Mouse (Mus musculus): ENCODE measurements around the gene Plekhg4. TPM values are rescaled to one million over a fixed set of nuclear protein-coding genes. Genes with fewer than 3 reads are reported as not detected.
A peak's percentile ranks its signal among the peaks of the same experiment; 100 is the strongest.

Gene Plekhg4
- polyA plus RNA-seq, 1 experiment from 2014 or later = 0.68 TPM

DNA sequence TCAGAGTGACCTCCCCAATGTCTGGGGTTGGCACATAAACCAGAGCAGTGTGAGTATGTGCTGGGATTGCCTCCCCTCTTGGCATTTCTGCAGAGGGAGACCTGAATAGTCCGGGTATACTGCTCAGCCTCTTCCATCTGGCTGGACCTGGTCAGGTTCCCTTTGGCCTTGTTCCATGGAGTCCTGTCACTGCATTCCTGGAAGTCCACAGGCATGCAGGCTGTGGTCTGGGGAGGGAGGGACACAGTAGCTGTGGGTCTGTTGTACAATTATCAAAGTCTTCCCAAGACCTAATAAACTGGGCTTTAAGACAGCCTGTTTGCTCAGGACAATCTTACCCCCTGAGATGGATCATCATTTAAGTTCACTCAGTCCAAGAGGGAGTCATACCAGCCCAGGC, 14.1 kb downstream of the Plekhg4 start:
- Histone ChIP-seq H3K9me3 (no peaks in the 10 kb centered on the region), H3K27me3 (no peaks in the 10 kb centered on the region), H3K9ac (replicated peaks) (no peak overlapping the region), H3K27ac (replicated peaks) (no peak overlapping the region), H3K4me3 (no peak overlapping the region), H3K4me2 (replicated peaks) (no peak overlapping the region), H3K4me1 (no peaks in the 10 kb centered on the region), H3K36me3 (no peaks in the 10 kb centered on the region)
- no peak for ATAC-seq (ENCODE audit: low FRiP score, low read depth)
- WGBS = 65% methylated on average over 1 of the region's 1 CpGs

DNA sequence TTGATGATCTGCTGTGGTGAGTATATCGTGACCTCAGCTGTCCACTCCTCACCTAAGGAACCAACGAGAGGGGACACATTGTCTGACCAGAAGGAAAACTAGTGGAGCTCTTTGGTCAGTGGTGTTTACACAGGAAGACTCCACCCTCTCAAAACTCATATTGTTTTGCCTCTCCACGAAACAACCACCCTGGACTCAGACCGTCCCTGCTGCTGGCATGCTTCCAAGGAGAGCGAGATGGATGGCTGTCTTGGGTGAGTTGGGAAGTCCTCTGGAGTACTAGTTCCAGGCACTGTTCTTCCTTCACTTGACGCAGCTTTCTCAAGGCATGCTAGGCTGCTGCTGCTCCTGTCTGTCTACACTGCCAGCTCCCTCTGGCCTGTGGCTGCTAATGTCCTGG, 16.0 kb downstream of the Plekhg4 start:
- 90% methylated on average over 6 of the region's 6 CpGs for WGBS
- Histone ChIP-seq H3K27me3 (no peaks in the 10 kb centered on the region), H3K27ac (replicated peaks) (no peak overlapping the region), H3K4me1 (no peaks in the 10 kb centered on the region), H3K36me3 (no peaks in the 10 kb centered on the region), H3K9ac (replicated peaks) (no peak overlapping the region), H3K4me3 (no peak overlapping the region), H3K9me3 (no peaks in the 10 kb centered on the region), H3K4me2 (replicated peaks) (no peak overlapping the region)
- ATAC-seq (ENCODE audit: low FRiP score, low read depth) = no peak

DNA sequence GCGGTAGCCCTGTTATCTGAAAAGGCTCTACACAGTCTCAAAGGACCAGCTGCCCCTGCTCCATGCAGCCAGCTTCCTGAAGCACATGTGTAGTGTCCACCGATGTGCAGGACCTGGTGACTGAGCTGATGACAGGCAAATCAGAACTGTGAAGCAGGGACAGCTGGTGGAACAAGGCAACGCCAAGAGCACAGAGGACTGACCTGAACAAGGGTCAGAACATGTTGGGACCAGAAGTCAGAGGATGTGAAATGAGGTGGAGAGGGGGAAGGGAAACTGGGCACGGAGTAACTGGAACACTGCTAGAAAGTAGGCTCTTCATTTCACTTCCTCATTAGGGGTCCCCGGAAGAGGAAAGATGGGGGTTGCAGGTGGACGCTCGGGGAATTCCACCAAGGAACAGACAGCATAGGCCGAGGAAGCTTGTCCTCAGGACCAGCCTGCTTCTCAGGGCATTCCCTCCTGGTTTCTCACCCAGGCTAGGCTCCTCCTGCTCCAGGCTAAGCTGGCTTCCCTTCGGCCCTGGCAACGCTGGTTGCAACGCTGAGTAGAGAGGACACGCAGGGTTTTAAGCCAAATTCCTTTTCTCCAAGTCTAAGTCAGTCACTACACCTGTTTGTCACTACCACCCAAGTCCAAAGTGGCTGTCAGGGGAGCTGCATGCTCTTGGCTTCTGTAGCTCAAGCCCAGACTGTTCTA, 20.2 kb downstream of the Plekhg4 start:
- H3K4me1 ChIP-seq = no peaks in the 10 kb centered on the region
- no peak overlapping the region for H3K4me3 ChIP-seq
- H3K27me3 ChIP-seq = peaks cover 4% of the 10 kb centered on the region; the same call in 1 of the 2 replicates
- no peaks in the 10 kb centered on the region for H3K9me3 ChIP-seq
- no peak overlapping the region for H3K27ac ChIP-seq (replicated peaks)
- no peaks in the 10 kb centered on the region for H3K36me3 ChIP-seq
- H3K9ac ChIP-seq (replicated peaks) = no peak overlapping the region
- 90% methylated on average over 12 of the region's 12 CpGs for WGBS
- ATAC-seq (ENCODE audit: low FRiP score, low read depth) = no peak
- no peak overlapping the region for H3K4me2 ChIP-seq (replicated peaks)

DNA sequence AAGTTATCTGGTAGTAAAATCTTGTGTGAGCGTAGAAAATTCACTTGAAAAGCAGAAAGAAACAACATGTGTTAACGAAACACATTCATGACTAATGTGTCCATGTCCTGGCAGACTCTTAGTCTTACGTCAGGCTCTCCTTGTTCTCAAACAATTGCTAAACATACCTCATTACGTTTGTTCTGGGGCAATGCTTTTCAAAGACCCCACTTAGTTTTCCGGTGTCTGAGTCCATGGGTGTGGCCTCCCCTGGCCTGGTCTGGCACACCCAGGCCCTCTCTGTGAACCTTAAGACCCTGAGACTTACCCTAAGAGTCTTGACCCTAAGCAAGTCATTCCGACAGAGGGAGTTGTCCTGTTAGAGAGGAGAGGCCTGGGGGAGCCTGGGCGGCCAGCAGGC, 20.8 kb downstream of the Plekhg4 start:
- 67% methylated on average over 7 of the region's 7 CpGs for WGBS
- ATAC-seq (ENCODE audit: low FRiP score, low read depth) = no peak
- Histone ChIP-seq H3K4me1 (no peaks in the 10 kb centered on the region), H3K9ac (replicated peaks) (no peak overlapping the region), H3K4me2 (replicated peaks) (no peak overlapping the region), H3K27ac (replicated peaks) (no peak overlapping the region), H3K36me3 (no peaks in the 10 kb centered on the region), H3K9me3 (no peaks in the 10 kb centered on the region), H3K4me3 (no peak overlapping the region), H3K27me3 (peaks cover 6% of the 10 kb centered on the region; the same call in 1 of the 2 replicates)

DNA sequence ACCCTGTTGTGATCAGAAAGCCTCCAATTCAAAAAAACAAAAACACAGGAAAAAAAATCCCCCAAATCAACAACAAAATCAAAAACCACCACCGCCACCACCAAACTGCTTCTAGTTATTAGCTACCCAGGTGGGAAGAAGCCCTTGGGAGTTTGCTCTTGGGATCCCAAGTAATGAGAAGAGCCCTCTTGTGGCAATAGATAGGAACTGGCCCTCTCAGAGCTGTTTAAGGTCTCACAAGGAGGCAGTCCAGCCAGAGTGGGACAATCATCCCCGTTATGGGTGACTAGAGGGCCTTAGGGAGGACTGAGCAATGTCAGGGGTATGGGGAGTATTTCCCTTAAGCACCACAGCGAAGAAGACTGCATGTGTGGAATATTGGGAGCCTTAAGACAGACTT, 24.7 kb downstream of the Plekhg4 start:
- 31% methylated on average over 3 of the region's 3 CpGs for WGBS
- peaks cover 10% of the 10 kb centered on the region; the same call in 1 of the 2 replicates for H3K27me3 ChIP-seq
- H3K27ac ChIP-seq (replicated peaks) = no peak overlapping the region
- no peak for ATAC-seq (ENCODE audit: low FRiP score, low read depth)
- H3K9ac ChIP-seq (replicated peaks) = no peak overlapping the region
- no peak overlapping the region for H3K4me2 ChIP-seq (replicated peaks)
- H3K9me3 ChIP-seq = no peaks in the 10 kb centered on the region
- H3K36me3 ChIP-seq = no peaks in the 10 kb centered on the region
- H3K4me3 ChIP-seq = no peak overlapping the region
- H3K4me1 ChIP-seq = no peaks in the 10 kb centered on the region; the same call in 1 of the 2 replicates

DNA sequence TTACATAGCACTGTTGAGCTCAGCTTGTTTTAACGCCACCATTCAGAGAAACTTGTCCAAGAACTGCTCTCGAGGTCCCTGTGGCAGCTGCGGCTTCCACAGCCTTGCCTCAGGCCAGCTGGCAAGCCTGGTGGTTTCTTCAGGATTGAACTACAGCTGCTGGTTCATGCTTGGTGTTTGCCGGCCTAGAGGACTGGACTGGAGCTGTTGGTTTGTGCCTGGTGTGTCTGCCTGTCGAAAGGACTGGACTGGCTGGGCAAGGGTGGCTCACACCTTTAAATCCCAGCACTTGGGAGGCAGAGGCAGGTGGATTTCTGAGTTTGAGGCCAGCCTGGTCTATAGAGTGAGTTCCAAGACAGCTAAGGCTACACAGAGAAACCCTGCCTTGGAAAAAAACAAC, 26.9 kb downstream of the Plekhg4 start:
- Histone ChIP-seq H3K4me1 (no peaks in the 10 kb centered on the region; the same call in 1 of the 2 replicates), H3K36me3 (no peaks in the 10 kb centered on the region), H3K9ac (replicated peaks) (no peak overlapping the region), H3K9me3 (no peaks in the 10 kb centered on the region), H3K4me3 (no peak overlapping the region), H3K4me2 (replicated peaks) (no peak overlapping the region), H3K27ac (replicated peaks) (no peak overlapping the region), H3K27me3 (peaks cover 10% of the 10 kb centered on the region; the same call in 1 of the 2 replicates)
- ATAC-seq (ENCODE audit: low FRiP score, low read depth) = no peak
- WGBS = 87% methylated on average over 5 of the region's 5 CpGs

DNA sequence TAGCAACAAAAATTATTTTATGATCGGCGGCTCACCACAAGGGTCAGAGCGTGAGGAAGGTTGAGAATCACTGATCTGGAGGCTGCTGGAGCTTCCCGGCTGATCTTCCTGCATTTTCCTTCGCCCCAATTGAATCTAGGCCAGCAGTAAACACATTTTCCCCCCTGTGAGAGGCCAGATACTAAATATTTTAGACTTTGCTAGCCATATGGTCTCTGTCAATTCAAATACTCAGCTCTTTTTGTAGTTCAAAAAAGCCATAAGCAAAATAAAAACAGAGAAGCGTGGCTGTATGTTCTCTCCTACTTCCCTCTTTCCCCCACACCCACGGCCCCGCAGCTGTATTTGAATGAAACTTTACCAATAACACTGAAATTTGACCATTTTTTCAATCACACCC, 30.4 kb downstream of the Plekhg4 start:
- no peak overlapping the region for H3K4me3 ChIP-seq
- no peak overlapping the region for H3K4me2 ChIP-seq (replicated peaks)
- no peak overlapping the region for H3K9ac ChIP-seq (replicated peaks)
- H3K36me3 ChIP-seq = no peaks in the 10 kb centered on the region
- 0 out of 2 replicates have a peak, but pooled peaks cover 5% of the 10 kb centered on the region for H3K27me3 ChIP-seq
- H3K27ac ChIP-seq (replicated peaks) = no peak overlapping the region
- WGBS = 92% methylated on average over 8 of the region's 8 CpGs
- H3K9me3 ChIP-seq = no peaks in the 10 kb centered on the region
- ATAC-seq (ENCODE audit: low FRiP score, low read depth) = no peak
- H3K4me1 ChIP-seq = no peaks in the 10 kb centered on the region; the same call in 1 of the 2 replicates

DNA sequence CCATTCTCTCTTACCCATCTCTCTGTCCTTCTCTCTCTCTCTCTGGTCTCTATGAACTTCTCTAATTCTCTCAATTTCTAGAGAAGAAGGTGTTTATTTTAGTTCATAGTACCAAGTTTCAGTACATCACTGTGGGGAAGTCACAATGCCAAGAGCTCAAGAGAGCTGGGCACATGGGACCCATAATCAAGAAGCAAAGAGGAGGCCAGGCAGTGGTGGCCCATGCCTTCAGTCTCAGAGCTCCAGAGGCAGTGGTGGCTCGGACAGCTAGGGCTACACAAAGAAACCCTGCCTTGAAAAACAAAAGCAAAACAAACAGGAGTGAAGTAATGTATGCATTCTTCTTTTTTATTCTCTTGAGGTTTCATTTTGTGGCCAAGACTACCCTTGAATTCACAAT, 31.4 kb downstream of the Plekhg4 start:
- WGBS = 68% methylated on average over 1 of the region's 1 CpGs

DNA sequence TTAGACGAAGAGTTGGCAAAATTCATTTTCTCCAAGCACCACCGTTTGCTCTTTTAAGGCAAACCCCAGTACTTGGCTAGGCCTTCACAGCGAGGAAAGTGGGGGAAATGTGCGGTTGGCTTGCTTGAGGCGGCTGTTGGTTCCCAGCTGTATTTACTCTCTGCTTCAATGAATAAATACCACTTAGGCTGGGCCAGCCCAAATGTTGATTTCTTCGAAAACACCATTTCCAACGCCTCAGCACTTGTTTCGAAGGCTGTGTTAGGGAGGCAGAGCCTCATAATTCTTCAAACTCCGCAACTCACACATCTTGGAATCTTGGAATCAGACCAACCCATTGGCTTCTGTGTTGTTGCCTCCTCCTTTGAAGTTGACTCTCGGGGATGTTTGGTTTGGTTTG, 33.3 kb downstream of the Plekhg4 start:
- Histone ChIP-seq H3K36me3 (no peaks in the 10 kb centered on the region), H3K4me1 (no peaks in the 10 kb centered on the region; the same call in 1 of the 2 replicates), H3K9me3 (no peaks in the 10 kb centered on the region), H3K4me2 (replicated peaks) (no peak overlapping the region), H3K27ac (replicated peaks) (no peak overlapping the region), H3K27me3 (0 out of 2 replicates have a peak, but pooled peaks cover 5% of the 10 kb centered on the region), H3K9ac (replicated peaks) (no peak overlapping the region), H3K4me3 (no peak overlapping the region)
- WGBS = 76% methylated on average over 10 of the region's 10 CpGs
- no peak for ATAC-seq (ENCODE audit: low FRiP score, low read depth)

More for the DNA sequence above, 31.4 kb downstream of the Plekhg4 start:
- Histone ChIP-seq H3K27me3 (0 out of 2 replicates have a peak, but pooled peaks cover 5% of the 10 kb centered on the region), H3K4me1 (no peaks in the 10 kb centered on the region; the same call in 1 of the 2 replicates), H3K4me3 (no peak overlapping the region), H3K4me2 (replicated peaks) (no peak overlapping the region), H3K9me3 (no peaks in the 10 kb centered on the region), H3K27ac (replicated peaks) (no peak overlapping the region), H3K36me3 (no peaks in the 10 kb centered on the region), H3K9ac (replicated peaks) (no peak overlapping the region)
- no peak for ATAC-seq (ENCODE audit: low FRiP score, low read depth)

DNA sequence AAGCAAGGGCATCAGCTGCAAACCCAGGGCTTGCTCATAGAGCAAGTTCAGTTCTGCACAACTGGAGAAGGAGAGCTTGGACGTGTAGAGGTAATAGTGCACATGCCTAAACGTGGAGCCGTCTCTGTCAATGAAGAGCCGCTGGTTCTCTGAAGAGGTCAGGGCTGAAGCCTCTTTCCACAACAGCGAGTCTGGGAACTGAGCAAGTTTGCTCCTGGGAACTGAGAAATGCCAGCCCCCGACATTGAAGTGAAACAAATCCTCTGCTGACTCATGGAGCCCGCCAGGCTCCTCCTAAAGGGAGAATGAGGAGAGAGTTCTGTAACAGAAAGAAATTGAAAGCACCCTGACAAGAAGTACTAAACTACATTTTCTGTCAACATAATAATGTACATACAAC, 35.3 kb downstream of the Plekhg4 start:
- H3K9ac ChIP-seq (replicated peaks) = no peak overlapping the region
- 70% methylated on average over 7 of the region's 7 CpGs for WGBS
- H3K9me3 ChIP-seq = no peaks in the 10 kb centered on the region
- peaks cover 2% of the 10 kb centered on the region; the same call in 1 of the 2 replicates for H3K4me1 ChIP-seq
- H3K36me3 ChIP-seq = no peaks in the 10 kb centered on the region
- ATAC-seq (ENCODE audit: low FRiP score, low read depth) = no peak
- H3K4me2 ChIP-seq (replicated peaks) = no peak overlapping the region
- no peak overlapping the region for H3K27ac ChIP-seq (replicated peaks)
- H3K27me3 ChIP-seq = peaks cover 8% of the 10 kb centered on the region
- H3K4me3 ChIP-seq = no peak overlapping the region

DNA sequence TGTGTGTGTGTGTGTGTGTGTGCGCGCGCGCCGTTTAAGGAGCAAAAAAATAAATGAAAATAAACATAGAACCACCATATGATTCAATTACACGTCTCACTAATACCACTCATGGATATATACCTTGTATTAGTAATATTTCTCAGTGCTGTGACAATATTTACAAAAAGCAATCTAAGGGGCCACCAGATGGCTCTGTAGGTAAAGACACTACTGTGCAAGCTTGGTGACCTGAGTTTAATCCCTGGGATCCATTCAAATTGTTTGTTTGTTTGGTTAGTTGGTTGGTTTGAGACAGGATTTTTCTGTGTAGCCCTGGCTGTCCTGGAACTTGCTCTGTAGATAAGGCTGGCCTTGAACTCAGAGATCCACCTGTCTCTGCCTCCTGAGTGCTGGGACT, 36.9 kb downstream of the Plekhg4 start:
- H3K36me3 ChIP-seq = no peaks in the 10 kb centered on the region
- H3K9me3 ChIP-seq = no peaks in the 10 kb centered on the region
- no peak overlapping the region for H3K4me2 ChIP-seq (replicated peaks)
- H3K9ac ChIP-seq (replicated peaks) = no peak overlapping the region
- peaks cover 7% of the 10 kb centered on the region; the same call in 1 of the 2 replicates for H3K4me1 ChIP-seq
- no peak for ATAC-seq (ENCODE audit: low FRiP score, low read depth)
- WGBS = 96% methylated on average over 6 of the region's 6 CpGs
- peaks cover 18% of the 10 kb centered on the region for H3K27me3 ChIP-seq
- no peak overlapping the region for H3K27ac ChIP-seq (replicated peaks)
- H3K4me3 ChIP-seq = no peak overlapping the region

DNA sequence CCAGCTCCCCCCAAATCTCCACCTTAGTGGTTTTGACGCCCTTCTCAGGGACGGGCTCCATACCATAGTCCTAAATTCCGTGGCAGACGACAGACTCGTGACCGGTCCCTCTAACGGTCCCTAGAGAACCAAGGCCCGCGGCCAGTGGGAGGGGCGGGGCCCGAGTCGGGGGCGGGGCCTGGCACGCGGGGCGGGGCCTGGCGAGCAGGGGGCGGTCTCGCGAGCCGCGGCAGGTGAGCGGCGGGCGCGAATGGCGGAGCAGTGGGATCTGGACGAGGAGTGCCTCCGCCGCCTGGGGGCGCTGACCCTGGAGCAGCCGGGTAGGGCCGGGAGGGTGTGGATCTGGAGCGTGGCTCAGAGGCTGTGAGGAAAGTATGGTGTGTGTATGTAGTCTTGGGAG, 40.3 kb downstream of the Plekhg4 start, which contains the start of the genes Kctd19 and Lrrc36:
Kctd19 (minus strand) TSS at position 112 of the 400 bp plus-strand sequence.
Lrrc36 (plus strand) TSS at position 181 of the 400 bp plus-strand sequence.
- Histone ChIP-seq H3K4me2 (replicated peaks) (peak within 1 kb of the TSS; percentile 60), H3K27me3 (peaks cover 18% of the 10 kb centered on the region), H3K27ac (replicated peaks) (no peak within 1 kb of the TSS), H3K9ac (replicated peaks) (0 out of 2 replicates have a peak within 1 kb of the TSS, but pooled peaks have one; percentile 37), H3K4me3 (peak within 1 kb of the TSS; percentile 35), H3K9me3 (no peaks in the 10 kb centered on the region), H3K4me1 (peaks cover 7% of the 10 kb centered on the region; the same call in 1 of the 2 replicates), H3K36me3 (no peaks in the 10 kb centered on the region)
- 2% methylated on average over 34 of the region's 34 CpGs for WGBS
- ATAC-seq (ENCODE audit: low FRiP score, low read depth) = peak; percentile 82; the same call in 1 of the 2 replicates

Data from midbrain, embryonic 12.5 days (tissue).